Mouse (Mus musculus) ES-E14 (cell line): ENCODE measurements at regions not wholly inside any gene's neighbourhood (a gene's known extent, or its start where the extent isn't known, plus 50 kb on each side); places are given as distances from the start of the nearest gene placed in this dataset.

Experiments
- CHD2 ChIP-seq: IDR thresholded peaks from 2 replicates; pipeline ENCODE4 v1.6.1; 2014; ENCODE audit warnings: mild to moderate bottlenecking, low read depth, low read length, inconsistent platforms
- HCFC1 ChIP-seq: IDR thresholded peaks from 2 replicates; pipeline ENCODE4 v1.6.1; 2012; ENCODE audit warnings: low read length, inconsistent platforms, borderline replicate concordance; ENCODE audit not compliant: insufficient read depth
- MAFK ChIP-seq: IDR thresholded peaks from 2 replicates; pipeline ENCODE4 v1.6.1; 2014; ENCODE audit warnings: mild to moderate bottlenecking, low read depth, low read length, inconsistent platforms; ENCODE audit not compliant: insufficient read depth
- ZC3H11A ChIP-seq: IDR thresholded peaks from 2 replicates; pipeline ENCODE4 v1.6.1; 2012; ENCODE audit warnings: low read depth, mild to moderate bottlenecking, inconsistent platforms, low read length, borderline replicate concordance
- ZNF384 ChIP-seq: IDR thresholded peaks from 2 replicates; pipeline ENCODE4 v1.6.1; 2012; ENCODE audit warnings: low read depth, low read length, inconsistent platforms

GRCm38 (mm10) chr6:104974517-104974916 is 481.9 kb downstream of the Cntn6 start:
- TF ChIP-seq ZNF384 (no peak), HCFC1 (no peak), CHD2 (no peak), ZC3H11A (no peak), MAFK (no peak)
